Mouse (Mus musculus) E14TG2a.4 (cell line): Measurements from ENCODE around the gene Hectd2.

Source experiments
- CTCF ChIP-seq: conservative IDR thresholded peaks from 2 replicates; pipeline ENCODE4 v1.5.1; 2014; ENCODE audit warnings: low read length
- POU5F1 ChIP-seq: IDR thresholded peaks from 2 replicates; pipeline ENCODE4 v1.6.1; 2014; ENCODE audit warnings: low read length, borderline replicate concordance

DNA sequence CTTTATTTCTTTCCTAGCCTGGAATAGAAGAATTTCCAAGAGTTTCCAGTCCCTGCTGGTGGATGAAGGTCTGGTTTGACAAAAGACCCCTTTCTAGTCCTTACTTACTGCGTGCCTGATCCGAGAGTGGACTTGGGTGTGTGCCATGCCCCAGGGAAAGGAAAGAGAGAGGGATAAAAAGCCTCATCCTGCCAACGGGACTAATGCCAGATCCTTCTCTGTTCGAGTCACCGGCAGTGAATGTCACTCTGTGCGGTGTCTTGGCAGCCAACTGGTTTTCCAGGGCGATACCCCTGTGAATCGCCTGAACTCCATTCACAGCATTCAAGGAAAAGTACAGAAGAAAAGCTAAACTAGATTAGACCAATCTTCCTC lies 19.7 kb upstream of the Hectd2 start:
- no peak for TF ChIP-seq CTCF
- TF ChIP-seq POU5F1 = no peak
